Mouse (Mus musculus) erythroblast, embryonic 14.5 days (primary cell): ENCODE data around the gene Cnpy4.

Experiments
- GATA1 ChIP-seq: IDR thresholded peaks from 2 replicates; pipeline ENCODE4 v1.6.1; 2012; ENCODE audit warnings: low read length, inconsistent platforms, mixed read lengths
- TAL1 ChIP-seq: IDR thresholded peaks from 3 replicates; pipeline ENCODE4 v1.6.1; 2012; ENCODE audit warnings: low read length, inconsistent platforms, mixed read lengths

DNA sequence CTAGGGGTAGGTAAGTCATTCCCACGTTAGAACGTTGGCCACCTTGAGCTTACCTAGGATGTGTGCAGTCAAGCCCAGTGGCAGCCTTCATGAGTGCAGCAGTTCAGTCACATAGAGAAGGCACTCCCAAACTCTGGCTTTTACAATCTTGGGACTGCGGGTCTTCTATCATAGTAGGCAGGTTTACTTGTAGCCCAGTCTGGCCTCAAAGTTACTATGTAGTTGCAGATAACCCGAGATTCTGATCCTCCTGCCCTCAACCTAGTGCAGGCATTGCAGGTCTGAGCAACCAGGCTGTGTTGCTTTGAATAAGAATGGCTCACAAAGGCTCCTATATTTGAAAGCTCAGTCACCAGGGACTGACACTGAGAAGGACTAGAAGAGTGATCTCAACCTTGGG lies 39.2 kb downstream of the Cnpy4 start:
- TF ChIP-seq GATA1 = no peak
- no peak for TF ChIP-seq TAL1
